Mouse (Mus musculus) liver, embryonic 13.5 days (tissue): ENCODE measurements around the gene Tshz2. TPM values are rescaled to one million over a fixed set of nuclear protein-coding genes. Genes with fewer than 3 reads are reported as not detected.

ENCODE experiments used
- polyA plus RNA-seq: library from polyadenylated mRNA; unstranded; fragments of >200 nt; fragmentation: Nextera tagmentation; extraction: Ambion mirVana; gene quantifications from 2 replicates; pipeline ENCODE4 v1.2.1, GENCODE M21; 2015

The Tshz2 gene
- polyA plus RNA-seq, 1 experiment from 2014 or later, result 1.0 TPM

Other genes starting within 250 kb of the Tshz2 start
- gene Gm11011, start 45.3 kb upstream of the Tshz2 start, polyA plus RNA-seq, result not detected in 2 replicates